Mouse (Mus musculus): ENCODE results near the gene Ttc7b. TPM values are rescaled to one million over a fixed set of nuclear protein-coding genes. Genes with fewer than 3 reads are reported as not detected.

Ttc7b gene
- polyA plus RNA-seq, 1 experiment from 2014 or later, result 4.0 TPM

DNA sequence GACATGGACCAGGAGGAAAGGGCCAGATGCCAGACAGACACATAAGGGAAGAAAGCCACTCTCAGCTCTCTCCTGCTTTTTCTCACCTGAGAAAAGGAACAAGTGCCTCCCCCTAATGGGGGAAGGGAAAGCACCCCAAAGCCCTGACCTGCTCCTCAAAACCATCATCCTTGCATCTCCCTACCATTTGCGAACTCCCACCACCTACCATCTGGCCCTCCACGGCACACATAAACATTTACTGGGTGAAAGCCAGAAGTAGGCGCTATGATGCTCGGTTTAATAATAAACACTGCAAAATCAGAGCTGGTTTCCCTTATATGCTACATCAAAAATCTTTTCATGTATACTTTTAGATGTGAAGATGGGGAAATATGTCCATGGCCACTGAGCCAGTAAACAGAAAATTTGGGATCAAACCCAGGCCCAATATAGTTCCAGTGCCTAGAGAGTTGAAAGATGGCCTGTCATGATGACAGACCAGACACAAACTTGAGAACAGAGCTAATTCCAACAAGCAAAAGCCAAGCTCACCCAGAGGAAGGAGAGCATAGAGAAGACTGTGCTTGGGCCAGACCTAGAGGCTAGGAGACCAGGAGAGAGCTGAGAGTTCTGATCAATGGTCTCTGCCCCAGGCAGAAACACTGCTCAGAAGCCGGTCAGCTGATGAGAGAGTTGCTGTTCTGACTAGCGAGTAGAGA, 91.1 kb downstream of the Ttc7b start:
- no peaks in the 10 kb centered on the region for H3K9me3 ChIP-seq (ENCODE audit: control insufficient read depth)
- no peak overlapping the region for H3K9ac ChIP-seq (ENCODE audit: low read depth, low read length)
- H3K4me2 ChIP-seq (replicated peaks; ENCODE audit: low read depth), result no peak overlapping the region
- no peak for ATAC-seq
- H3K36me3 ChIP-seq (ENCODE audit: control insufficient read depth, insufficient read depth), result no peaks in the 10 kb centered on the region
- WGBS, result 81% methylated on average over 6 of the region's 6 CpGs
- TF ChIP-seq CTCF (IDR thresholded peaks at IDR 0.05; ENCODE audit: low read depth), result no peak
- H3K4me1 ChIP-seq (replicated peaks; ENCODE audit: control insufficient read depth, insufficient read depth, low read length), result no peaks in the 10 kb centered on the region
- no peaks in the 10 kb centered on the region for H3K27me3 ChIP-seq (replicated peaks; ENCODE audit: control insufficient read depth, insufficient read depth, low read length)
- no peak overlapping the region for H3K4me3 ChIP-seq (ENCODE audit: low read depth, low read length)
- no peak overlapping the region for H3K27ac ChIP-seq (ENCODE audit: low read depth, low read length)

DNA sequence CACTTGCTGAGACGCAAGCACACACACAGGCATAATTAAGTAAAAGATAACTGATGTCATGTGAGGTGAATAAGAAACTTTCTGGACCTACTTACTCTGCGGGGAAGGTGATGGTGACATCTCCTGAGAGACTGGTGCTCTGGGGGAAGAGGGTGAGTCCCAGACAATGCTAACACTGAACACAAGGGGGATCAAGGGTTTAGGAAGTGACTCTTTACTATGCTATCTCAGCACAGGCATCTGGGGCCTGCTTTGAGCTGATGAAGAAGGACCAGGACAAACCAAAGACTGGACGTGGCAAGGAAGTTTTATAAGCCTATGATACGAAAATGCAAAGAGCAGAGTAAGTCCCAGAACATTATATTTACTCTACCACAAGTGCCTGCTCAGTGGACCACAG, 92.4 kb downstream of the Ttc7b start:
- peak; percentile 16; the same call in 1 of the 2 replicates for TF ChIP-seq CTCF (IDR thresholded peaks at IDR 0.05; ENCODE audit: low read depth)
- Histone ChIP-seq H3K4me1 (replicated peaks; ENCODE audit: control insufficient read depth, insufficient read depth, low read length) (no peaks in the 10 kb centered on the region), H3K27me3 (replicated peaks; ENCODE audit: control insufficient read depth, insufficient read depth, low read length) (no peaks in the 10 kb centered on the region), H3K9ac (ENCODE audit: low read depth, low read length) (no peak overlapping the region), H3K9me3 (ENCODE audit: control insufficient read depth) (no peaks in the 10 kb centered on the region), H3K36me3 (ENCODE audit: control insufficient read depth, insufficient read depth) (no peaks in the 10 kb centered on the region), H3K4me3 (ENCODE audit: low read depth, low read length) (no peak overlapping the region), H3K27ac (ENCODE audit: low read depth, low read length) (no peak overlapping the region), H3K4me2 (replicated peaks; ENCODE audit: low read depth) (no peak overlapping the region)
- no peak for ATAC-seq
- WGBS, result 87% methylated on average over 4 of the region's 4 CpGs

DNA sequence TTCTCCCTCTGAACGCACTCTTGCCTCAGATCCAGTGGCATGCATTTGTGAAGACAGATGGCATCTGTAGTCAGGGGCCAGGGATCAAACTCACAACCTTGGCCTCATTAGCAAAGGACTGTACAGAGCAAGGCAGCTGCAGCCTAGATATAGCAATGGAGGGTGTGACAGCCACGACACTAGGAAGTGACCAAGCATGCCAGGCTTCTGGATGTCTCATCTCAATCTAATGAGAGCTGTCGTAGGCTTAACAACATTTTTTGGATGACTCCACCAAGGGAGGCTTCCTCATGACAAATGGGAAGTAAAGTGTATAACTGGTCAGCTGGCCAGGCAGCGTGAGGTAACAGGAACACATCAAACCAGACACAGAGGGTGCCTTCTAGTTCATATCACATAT, 94.4 kb downstream of the Ttc7b start:
- Histone ChIP-seq H3K4me2 (replicated peaks; ENCODE audit: low read depth) (no peak overlapping the region), H3K9me3 (ENCODE audit: control insufficient read depth) (no peaks in the 10 kb centered on the region), H3K27me3 (replicated peaks; ENCODE audit: control insufficient read depth, insufficient read depth, low read length) (no peaks in the 10 kb centered on the region), H3K27ac (ENCODE audit: low read depth, low read length) (no peak overlapping the region), H3K4me3 (ENCODE audit: low read depth, low read length) (no peak overlapping the region), H3K4me1 (replicated peaks; ENCODE audit: control insufficient read depth, insufficient read depth, low read length) (no peaks in the 10 kb centered on the region), H3K9ac (ENCODE audit: low read depth, low read length) (no peak overlapping the region), H3K36me3 (ENCODE audit: control insufficient read depth, insufficient read depth) (no peaks in the 10 kb centered on the region)
- no peak for TF ChIP-seq CTCF (IDR thresholded peaks at IDR 0.05; ENCODE audit: low read depth)
- WGBS, result 72% methylated on average over 4 of the region's 4 CpGs
- no peak for ATAC-seq

DNA sequence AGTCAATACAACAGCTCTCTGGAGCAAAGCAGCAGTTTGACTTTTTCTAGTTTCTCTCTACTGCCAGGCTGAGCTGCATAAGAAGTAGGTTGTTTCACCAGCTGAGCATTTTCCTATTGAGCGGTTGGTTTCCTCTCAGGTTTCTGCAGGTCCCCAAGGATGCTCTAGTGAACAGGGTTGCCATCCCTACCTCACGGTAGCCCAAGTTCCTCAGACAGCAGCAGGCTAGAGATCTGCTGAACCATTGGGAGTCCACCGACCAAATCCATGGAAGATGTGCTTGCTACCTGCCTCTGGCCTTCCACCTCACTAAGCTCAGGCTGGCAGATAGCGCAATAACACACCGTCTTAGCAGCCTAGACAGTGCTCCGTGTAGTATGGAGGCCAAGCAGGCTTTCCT, 95.6 kb downstream of the Ttc7b start:
- Histone ChIP-seq H3K36me3 (ENCODE audit: control insufficient read depth, insufficient read depth) (no peaks in the 10 kb centered on the region), H3K4me1 (replicated peaks; ENCODE audit: control insufficient read depth, insufficient read depth, low read length) (no peaks in the 10 kb centered on the region), H3K27me3 (replicated peaks; ENCODE audit: control insufficient read depth, insufficient read depth, low read length) (no peaks in the 10 kb centered on the region), H3K4me3 (ENCODE audit: low read depth, low read length) (no peak overlapping the region), H3K9ac (ENCODE audit: low read depth, low read length) (no peak overlapping the region), H3K27ac (ENCODE audit: low read depth, low read length) (no peak overlapping the region), H3K4me2 (replicated peaks; ENCODE audit: low read depth) (no peak overlapping the region), H3K9me3 (ENCODE audit: control insufficient read depth) (no peaks in the 10 kb centered on the region)
- ATAC-seq, result no peak
- TF ChIP-seq CTCF (IDR thresholded peaks at IDR 0.05; ENCODE audit: low read depth), result no peak
- 94% methylated on average over 6 of the region's 6 CpGs for WGBS

DNA sequence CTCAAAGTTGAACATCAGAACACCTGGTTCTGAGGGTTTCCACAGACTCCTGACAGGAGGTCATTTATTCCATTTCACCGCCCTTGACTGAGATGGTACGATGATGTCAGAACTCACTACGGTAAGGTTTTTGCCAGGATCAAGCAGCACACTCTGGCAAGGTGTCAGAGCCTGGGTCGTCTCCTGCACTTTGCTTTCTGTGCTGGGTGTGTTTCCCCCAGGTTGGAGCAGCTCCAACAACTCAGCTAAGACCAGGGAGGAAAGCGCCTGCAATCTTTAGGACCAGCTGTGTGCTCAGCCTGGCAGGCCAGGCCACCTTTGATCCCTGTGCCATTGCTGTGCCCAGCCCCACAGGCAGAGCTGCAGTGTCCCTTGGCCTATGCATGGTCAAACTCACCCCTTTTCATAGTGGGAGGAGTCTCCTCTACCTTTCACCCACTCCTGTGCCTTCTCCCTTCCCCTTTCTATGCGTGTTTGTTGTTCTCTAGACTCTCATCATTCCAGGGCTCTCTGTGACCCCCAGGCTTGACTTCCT, 98.3 kb downstream of the Ttc7b start:
- Histone ChIP-seq H3K4me1 (replicated peaks; ENCODE audit: control insufficient read depth, insufficient read depth, low read length) (no peaks in the 10 kb centered on the region), H3K4me2 (replicated peaks; ENCODE audit: low read depth) (no peak overlapping the region), H3K9me3 (ENCODE audit: control insufficient read depth) (no peaks in the 10 kb centered on the region), H3K27ac (ENCODE audit: low read depth, low read length) (no peak overlapping the region), H3K27me3 (replicated peaks; ENCODE audit: control insufficient read depth, insufficient read depth, low read length) (no peaks in the 10 kb centered on the region), H3K36me3 (ENCODE audit: control insufficient read depth, insufficient read depth) (no peaks in the 10 kb centered on the region), H3K9ac (ENCODE audit: low read depth, low read length) (no peak overlapping the region), H3K4me3 (ENCODE audit: low read depth, low read length) (no peak overlapping the region)
- ATAC-seq, result peak; percentile 86
- no peak for TF ChIP-seq CTCF (IDR thresholded peaks at IDR 0.05; ENCODE audit: low read depth)
- WGBS, result 36% methylated on average over 6 of the region's 6 CpGs

GRCm38 (mm10) chr12:100421538-100421937, 99.1 kb downstream of the Ttc7b start:
- no peak overlapping the region for H3K27ac ChIP-seq (ENCODE audit: low read depth, low read length)
- no peaks in the 10 kb centered on the region for H3K4me1 ChIP-seq (replicated peaks; ENCODE audit: control insufficient read depth, insufficient read depth, low read length)
- H3K4me3 ChIP-seq (ENCODE audit: low read depth, low read length), result no peak overlapping the region
- H3K27me3 ChIP-seq (replicated peaks; ENCODE audit: control insufficient read depth, insufficient read depth, low read length), result no peaks in the 10 kb centered on the region
- no peak overlapping the region for H3K9ac ChIP-seq (ENCODE audit: low read depth, low read length)
- H3K36me3 ChIP-seq (ENCODE audit: control insufficient read depth, insufficient read depth), result no peaks in the 10 kb centered on the region
- H3K9me3 ChIP-seq (ENCODE audit: control insufficient read depth), result no peaks in the 10 kb centered on the region
- ATAC-seq, result no peak
- WGBS, result 68% methylated on average over 6 of the region's 6 CpGs
- no peak overlapping the region for H3K4me2 ChIP-seq (replicated peaks; ENCODE audit: low read depth)
- peak; percentile 77 for TF ChIP-seq CTCF (IDR thresholded peaks at IDR 0.05; ENCODE audit: low read depth)
